Mouse (Mus musculus) urinary bladder, postnatal 4 days (tissue): Measurements from ENCODE around the gene Fbxl17.

Experiments used
- DNase-seq, 2 experiments: peaks; one replicate each; pipeline ENCODE4 v3.0.0; 2021 to 2022; ENCODE audit warnings: low spot score in 2 of 2

The Fbxl17 gene

DNA sequence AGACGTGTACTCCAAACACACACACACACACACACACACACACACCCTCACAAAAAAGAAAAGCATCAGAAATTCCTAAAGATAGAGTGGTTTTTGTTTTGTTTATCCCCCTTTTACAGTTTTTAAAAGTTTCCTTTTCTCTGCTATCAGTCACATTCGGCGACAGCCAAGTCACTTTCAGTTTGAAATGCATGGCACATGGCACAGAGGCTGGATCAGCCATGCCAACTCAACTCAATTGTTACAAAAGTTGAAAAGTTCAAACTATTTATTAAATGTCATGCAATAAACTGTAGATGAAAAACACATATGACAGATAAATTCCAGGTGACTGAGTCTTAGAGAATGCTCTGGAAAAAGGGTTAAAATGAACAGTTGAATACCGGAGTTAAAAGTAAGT, 287.8 kb downstream of the Fbxl17 start:
- no peak for DNase-seq

DNA sequence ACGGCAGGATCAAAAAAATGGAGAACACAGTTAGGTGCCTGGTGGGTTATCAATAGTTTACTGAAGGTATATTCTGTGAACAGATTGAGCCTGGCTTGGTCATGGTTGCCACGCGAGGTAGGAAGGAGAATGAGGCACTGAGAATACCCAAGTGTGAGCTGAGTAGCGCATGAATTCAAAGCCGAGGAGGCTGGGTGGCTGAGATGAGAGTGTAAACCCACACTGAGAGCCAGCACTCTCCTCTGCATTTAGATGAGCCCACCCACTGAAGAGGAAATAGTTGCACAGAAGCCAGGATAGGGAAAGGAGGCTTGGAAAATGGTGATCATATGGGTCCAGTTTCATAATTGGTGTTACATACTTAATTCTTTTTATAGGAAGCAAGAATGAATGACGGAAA, 290.7 kb downstream of the Fbxl17 start:
- no peak for DNase-seq

DNA sequence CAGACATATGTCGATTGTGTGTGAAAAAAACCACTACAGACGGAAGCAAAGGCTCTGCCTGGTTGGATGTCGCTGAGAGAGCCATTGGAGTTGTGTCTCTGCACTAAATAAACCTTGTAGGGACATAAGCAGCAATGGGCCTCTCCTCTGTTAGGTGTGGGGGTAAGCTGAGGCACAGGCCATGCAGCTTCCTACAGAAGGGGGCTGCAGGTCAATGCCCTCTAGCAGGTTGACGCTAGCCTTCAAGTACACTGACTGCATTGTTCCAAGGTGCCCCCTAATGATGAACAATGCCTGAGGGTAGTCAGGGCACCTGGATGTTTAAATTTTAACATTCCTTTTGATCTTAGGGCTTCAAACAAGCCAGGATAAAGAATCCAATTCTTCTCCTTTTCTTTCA, 291.5 kb downstream of the Fbxl17 start:
- no peak for DNase-seq

DNA sequence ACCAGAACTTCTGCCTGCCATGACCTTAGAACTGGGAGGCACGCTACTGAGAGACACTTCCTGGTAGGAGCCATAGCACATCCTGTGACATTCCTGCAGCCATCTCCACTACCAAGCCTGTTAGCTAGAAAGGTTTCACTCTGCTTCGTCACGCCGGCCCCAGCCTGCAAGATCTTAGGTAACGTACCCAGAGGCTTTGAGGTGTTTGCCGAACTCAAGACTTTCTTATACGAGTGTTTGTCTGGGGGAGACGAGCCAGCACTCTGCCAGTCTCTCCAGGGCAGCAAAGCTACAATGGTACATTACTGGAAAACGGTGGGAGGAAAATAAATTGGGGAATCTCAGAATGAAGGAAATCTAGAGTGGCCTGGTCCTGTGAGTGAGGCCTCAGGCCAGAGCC, 292.1 kb downstream of the Fbxl17 start:
- no peak for DNase-seq

DNA sequence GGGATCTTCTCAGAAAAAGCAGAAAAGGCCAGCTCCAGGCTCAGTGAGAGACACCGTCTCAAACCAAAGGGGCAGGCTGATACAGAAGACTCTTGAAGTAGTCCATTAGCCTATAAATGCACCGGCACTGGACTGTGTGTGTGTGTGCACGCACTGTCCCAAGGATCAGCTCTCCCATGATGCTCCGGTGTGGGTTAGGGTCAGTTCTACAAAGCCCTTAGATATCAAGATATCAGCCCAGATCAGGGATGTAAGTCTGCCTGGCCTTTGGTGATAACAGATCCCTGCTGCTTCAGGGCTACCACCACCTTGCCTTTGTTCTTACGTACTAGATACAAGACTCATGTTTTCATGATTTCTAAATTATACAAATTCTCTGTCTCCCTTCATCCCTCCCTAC, 294.5 kb downstream of the Fbxl17 start:
- DNase-seq, result no peak

DNA sequence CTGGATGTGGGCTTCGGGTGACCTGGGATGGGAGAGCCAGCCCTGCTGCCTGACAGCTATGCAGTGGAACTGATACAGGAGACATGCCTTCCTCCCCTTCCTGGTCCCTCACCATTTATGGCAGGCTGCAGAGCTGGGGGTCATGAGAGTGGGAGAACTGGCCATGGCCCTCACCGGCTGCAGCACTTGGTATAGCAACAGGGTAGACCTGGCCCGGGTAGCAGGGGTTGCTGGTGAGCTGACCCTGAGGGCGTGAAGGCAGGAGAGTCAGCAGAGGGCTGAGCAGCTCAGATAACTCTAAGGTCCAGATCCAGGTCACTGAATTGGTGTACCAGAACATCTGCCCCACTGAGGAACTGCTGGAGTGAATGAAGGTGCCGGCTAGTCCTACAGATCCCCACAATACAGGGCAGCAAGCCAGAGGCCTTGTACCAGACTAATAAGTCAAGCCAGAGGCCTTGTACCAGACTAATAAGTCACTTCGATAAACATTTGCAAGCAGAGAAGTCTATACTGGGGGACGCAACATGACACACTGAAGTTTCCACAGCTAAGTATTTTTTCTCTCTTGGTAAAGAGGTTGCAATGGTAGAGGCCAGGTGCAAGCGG, 296.1 kb downstream of the Fbxl17 start:
- no peak for DNase-seq

DNA sequence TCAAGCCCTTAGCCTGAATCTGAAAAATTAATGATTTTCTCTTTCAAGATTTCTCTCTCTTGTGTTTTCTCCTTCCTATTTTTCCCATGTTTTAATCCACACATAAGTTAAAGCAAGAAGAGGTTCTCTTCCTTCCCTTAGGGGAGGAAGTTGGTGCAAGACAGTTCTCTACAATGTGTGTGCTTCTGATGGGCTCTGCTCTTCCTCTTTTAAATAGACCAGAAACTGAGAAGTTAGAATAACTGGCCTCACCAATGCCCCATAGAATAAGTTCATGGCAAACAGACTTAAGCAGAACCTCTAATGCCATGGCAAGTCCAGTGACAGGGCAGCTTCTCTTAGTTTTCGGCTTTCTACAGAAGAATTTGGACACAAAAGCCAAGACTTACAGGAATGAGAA, 301.1 kb downstream of the Fbxl17 start:
- DNase-seq, result no peak

DNA sequence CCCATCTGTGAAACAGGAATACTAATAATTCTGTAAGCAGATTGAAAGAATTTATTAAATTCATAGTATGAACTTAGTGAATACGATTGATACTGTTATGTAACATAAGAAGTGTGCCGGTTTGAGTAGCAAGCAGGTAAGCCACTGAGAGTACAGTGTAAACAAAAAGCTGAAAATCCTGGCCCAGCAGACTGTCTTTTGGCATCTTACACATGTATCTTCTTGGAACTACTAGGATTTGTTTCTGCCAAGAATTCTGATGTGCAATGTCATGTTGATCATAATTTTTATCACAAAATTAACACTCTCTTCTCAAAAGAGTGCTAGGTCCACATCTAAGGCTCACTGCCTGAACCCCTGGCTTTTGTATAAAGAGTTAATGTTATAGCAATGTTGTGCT, 304.3 kb downstream of the Fbxl17 start:
- DNase-seq, result no peak

DNA sequence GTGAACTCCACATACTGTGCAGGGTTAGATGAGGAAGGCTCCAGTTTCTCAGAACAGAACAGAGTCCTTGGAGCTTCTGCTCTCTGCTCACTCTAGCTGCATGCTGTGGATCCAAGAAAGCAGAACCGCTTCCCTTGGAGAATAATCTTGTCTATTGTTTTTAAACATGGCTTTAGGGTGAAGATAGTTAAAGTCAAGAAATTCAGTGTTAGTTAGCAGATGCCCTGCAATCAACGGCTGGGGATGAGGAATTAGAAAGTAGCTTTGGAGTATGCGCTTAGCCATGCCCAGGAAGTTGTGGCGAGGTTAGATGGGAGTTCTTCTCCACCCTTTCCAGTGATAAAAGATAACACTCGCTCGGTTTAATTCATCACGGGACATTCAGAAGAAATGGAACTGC, 306.6 kb downstream of the Fbxl17 start:
- no peak for DNase-seq

DNA sequence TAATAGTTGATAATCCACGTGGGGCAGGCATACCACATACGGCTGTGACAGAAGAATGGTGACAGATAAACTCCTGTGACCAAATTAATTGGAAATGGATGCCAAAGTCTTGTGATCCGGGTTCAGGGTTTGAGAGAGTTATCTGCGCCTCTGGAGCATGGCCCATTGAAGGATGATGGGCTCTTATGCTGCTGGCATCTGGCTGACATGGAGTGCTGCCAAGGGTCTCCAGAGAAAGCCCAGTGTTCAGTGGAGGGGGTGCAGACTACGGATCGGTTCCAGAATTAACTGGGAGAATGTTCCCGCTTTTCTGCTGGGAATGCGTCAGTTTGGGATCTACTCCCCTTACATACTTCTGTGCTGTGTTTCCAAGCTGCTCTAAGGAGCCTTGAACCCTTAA, 308.5 kb downstream of the Fbxl17 start:
- no peak for DNase-seq

DNA sequence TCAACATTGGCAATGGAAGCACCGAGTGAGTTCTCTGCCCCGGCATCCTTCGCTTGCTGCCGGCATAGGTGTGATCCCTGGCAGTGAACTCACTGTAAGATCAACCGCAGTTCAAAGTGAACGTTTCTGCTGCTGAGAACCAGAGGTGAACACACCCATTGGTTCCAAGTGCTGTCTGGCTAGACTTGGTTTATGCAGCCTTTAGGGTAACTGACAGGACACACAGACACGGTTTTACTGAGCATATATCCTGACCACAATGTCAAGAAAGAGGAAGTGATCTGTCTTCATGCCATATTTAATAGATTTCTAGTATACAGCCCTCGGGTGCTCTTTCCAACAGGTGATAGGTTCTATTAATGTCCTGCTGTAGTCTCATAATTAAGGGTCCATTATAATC, 310.5 kb downstream of the Fbxl17 start:
- DNase-seq, result no peak

DNA sequence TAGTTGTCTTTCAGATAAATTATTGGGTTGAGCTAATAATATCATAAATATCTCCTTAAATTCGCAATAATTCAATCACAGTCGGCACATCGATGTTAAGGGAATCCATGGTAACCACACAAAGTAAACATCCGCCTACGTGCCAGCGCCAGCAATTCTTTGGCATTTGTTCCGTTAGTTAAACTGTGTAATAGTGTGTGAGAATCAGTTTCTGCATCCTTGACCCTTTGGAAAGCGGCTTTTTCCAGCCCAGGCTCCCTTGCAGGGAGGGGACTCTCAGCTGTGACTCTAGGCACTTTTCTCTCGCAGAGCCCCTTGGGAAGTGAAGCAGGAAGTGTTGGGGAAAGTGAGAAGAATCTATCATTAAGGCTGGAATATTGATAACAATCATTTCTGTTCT, 314.3 kb downstream of the Fbxl17 start:
- no peak for DNase-seq

DNA sequence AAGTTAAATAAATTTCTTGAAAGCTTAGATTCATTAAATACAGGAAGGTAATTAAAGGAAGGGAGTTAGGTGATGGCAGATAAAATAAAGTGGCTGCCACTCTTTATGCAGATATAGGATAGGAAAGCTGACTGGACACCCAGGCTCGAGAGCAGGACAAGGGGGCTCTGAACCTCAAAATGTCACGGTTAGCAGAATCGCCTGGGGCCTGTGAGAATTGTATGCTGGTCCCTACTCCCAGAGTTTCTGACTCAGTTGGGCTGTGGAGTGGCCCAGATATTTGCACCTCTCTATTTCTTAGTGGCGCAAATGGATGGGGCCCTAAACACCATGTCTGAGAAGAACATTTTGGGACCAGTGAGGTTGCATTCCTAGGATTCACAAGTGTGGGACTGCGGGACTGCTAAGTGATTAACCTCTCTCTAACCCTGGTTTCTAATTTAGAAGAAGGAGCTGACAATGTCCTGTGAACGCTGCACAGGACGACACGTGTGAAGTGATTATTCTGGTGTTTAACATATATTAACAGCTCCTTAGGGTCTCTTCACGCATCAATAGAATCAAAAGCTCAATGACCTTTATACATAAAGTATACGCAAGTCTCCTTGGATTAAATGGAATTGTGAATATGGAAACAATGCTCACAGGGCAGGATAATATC, 314.8 kb downstream of the Fbxl17 start:
- DNase-seq, result no peak

DNA sequence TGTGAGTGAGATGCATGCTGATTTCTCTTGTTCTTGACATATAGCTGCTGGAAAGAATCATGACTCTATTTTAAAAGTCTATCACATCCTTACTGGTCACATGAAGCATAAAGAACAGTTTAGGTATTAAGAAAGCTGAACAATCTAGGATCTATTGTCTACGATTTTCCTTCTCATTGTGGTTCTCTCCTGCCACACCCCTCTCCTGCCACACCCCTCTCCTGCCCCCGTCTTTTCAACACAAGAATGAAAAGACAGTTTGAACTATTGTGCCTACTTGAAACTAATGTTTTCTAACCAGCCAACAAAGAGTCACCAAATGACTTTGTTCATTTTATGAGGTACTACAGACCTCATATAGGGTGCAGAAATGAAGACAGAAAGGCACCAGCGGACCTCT, 316.4 kb downstream of the Fbxl17 start:
- DNase-seq, result no peak

DNA sequence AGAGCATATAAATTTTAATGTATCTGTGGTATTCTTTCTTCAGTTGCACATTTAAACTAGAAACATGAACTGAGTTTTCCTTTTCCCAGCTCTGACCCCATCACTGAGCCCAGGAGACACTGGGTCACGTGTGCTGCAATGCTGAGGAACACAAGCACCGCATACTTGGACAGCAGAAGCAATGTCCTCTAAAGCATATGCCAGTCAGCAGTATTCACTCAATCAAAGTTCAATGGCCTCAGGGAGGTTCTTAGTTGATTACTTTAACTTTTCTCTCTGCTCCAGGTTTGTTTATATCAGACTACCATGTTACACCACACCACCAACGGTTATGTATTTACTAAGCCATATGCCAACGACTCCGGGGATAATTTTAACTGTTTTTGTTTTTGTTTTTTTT, 318.2 kb downstream of the Fbxl17 start:
- DNase-seq, result no peak

DNA sequence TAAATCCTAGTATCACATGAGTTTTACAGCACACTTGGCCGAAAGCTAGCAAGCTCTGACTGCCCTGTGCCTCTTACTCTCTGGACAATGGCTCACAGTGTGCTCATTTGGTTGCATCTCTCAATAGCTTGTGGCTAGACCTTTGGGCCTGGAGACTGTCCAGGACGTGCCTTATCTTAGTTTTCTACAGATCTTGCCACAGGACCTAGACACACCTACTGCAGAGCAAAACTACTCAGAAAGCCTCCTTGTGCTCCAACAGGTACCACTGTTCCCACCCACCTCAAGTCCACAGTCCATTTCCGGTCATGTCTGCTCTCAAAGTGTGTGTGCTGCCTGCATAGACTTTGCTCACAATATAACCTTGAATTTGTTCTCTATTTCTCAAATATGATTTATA, 319.8 kb downstream of the Fbxl17 start:
- no peak for DNase-seq

DNA sequence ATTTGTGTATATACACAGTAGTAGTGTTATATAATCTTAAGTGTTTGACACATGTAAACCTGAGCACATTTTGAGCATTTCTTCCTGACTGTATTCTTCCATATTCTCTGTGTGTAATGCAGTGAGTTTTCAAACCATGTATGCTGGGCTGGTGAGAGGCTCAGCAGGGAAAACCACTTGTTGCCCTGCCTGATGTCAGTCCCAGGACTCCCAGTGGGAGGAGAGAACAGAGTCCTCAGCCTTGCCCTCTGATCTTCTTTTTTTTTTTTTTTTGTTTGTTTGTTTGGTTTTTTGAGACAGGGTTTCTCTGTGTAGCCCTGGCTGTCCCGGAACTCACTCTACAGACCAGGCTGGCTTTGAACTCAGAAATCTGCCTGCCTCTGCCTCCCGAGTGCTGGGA, 321.5 kb downstream of the Fbxl17 start:
- DNase-seq, result no peak

DNA sequence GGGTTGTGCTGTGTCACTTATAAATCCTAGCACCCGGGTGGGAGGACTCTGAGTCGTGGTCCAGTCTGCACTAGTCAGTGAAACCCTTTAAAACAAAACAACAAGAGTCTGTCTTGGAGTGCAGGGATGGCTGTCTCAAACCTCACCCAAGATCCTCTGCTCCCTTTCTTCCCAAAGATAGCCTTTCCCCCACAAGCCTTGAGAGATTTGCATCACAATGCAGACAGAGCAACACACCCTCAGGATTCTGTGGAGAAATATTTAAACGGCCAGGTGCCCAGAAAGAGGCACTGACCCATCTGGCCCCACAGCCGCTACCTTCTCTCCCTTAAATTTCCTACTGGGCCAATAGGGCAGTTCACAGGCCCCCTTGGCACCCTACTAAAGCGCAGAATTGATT, 323.4 kb downstream of the Fbxl17 start:
- no peak for DNase-seq

DNA sequence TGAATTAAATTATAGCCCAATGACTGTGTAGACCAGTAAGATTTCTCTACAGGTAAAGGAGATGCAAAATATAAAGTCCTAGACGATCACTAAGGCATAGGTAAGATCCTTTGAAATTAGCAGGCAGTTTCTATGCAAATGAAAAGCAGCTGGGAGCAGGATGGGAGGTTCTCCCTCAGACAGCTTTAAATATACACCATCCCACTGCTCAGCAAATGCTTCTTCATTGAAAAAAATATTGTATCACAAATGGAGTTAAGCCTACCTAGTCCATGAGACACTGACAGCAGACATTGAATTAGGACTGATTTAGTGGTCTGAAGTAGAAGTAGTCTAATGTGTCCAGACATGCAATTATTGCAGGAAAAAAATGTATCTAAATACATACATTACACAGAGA, 327.1 kb downstream of the Fbxl17 start:
- no peak for DNase-seq

DNA sequence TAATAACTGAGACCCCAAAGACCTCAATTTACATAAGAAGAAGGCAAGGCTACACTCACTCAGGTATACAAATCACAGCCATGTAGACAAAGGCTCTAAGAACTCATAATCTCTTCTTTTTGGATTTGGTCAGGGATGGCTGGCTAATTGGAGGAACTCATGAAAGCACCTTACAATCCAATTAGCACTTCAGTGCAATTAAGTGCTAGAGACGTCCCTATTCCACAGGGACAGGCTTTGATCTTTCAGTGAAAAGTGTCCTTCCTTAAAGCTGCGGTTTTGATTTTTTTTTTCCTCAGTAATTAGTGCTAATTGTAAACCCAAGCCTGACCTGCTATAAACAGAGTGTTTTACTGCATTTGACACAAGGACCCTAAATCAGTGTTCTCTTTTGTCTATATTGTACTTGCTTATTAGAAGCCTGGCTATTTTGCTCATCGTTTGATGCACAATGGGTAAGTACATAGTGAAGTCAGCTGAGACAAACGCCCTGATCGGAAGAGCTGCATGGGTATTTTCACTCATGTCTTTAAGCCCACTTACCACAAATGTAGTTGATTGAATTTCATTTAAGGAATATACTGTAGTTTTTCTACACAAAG, 327.8 kb downstream of the Fbxl17 start:
- DNase-seq, result no peak

DNA sequence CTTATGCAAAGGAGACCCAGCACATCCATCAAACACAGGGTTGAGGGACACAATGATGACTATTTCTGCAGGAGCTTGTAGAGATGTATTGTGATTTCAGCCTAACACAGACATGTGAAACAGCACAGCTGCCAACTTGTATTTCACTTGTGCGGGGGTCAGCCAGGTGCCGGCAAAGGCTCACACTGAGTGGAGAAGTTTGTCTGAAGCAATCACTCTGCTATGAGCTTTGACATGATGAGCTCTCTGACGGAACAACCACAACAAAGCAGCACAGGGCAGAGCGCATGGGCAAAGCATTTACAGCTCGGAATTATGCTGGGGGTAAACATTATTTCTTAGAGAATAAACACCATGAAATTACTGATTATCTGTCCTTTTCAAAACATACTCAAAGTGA, 328.6 kb downstream of the Fbxl17 start:
- no peak for DNase-seq

DNA sequence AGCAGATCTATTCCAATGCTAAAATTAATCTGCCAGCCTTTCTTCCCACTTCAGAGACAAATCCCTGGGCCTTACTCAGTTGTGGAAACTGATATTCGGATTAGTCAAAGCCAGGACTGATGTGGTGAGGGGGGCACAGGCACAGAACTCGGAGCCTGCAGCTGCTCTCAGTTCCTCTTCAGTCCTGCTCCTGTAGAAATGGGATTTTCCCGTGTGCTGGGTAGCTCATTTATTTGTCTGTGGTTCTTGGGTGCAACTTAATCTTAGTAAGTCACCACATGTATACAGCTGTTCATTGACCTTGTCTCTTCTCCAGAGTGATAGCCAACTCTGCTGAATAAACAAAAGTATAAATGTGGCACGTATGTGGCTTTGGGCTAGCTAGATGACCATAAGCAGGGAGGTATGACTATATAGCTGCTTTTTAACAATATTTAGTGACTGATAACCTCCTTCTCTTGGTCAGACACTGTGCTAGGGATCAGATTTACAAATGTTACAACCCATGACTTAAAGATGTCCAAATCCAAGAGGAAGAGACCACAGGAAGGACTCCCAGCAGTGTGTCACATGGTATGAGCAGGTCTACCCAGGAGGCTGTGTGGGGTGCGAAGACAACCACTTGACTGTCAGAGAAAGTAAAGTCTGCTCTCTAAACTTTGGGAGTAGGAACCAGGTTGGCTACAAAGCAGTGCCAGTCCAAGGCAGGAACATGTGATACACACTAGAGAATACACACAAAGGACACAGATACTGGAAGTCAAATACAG, 331.6 kb downstream of the Fbxl17 start:
- DNase-seq, result no peak

DNA sequence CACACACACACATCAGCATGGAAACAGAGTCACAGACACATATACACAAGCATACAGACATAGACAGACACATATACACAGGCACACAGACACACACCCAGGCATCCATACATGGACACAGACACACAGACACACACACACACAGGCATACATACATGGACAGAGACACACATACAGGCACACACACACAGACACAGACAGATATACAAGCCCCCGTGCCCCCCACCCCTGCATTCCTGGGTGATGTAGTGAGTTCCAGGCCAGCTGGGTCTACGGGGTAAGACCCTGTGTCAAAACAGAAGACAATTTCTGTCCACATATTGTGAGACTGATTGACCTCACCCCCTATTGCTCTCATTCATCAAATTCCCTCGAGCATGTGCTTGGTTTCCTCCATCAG, 332.6 kb downstream of the Fbxl17 start:
- no peak for DNase-seq
